Mouse (Mus musculus) embryonic fibroblast, embryonic 13.5 days (primary cell): ENCODE measurements at regions not wholly inside any gene's neighbourhood (a gene's known extent, or its start where the extent isn't known, plus 50 kb on each side); places are given as distances from the start of the nearest gene placed in this dataset.

Source experiments
- CTCF ChIP-seq: IDR thresholded peaks from 2 replicates; pipeline ENCODE4 v1.5.1; 2011; ENCODE audit warnings: mild to moderate bottlenecking, control low read depth, low read length, moderate library complexity, borderline replicate concordance; ENCODE audit not compliant: insufficient read depth
- POLR2A ChIP-seq: IDR thresholded peaks from 2 replicates; pipeline ENCODE4 v1.6.1; 2011; ENCODE audit warnings: low read depth, mild to moderate bottlenecking, control low read depth, low read length, moderate library complexity

- TF ChIP-seq CTCF (no peak), POLR2A (no peak)
Observed at GRCm38 (mm10) chr17:88197381-88197780, 132.3 kb upstream of the Fbxo11 start.
